Mouse (Mus musculus) ES-E14 (cell line): ENCODE results near the gene Pik3cd. TPM values are rescaled to one million over a fixed set of nuclear protein-coding genes. Genes with fewer than 3 reads are reported as not detected.

ENCODE experiments used
- DNase-seq: peaks from one replicate; pipeline ENCODE4 v3.0.0-alpha.2; 2013; ENCODE audit warnings: low read depth, low spot score
- H3K27ac ChIP-seq: 2 replicates; pipeline ENCODE4 v1.5.1; 2012; ENCODE audit warnings: low read depth, mild to moderate bottlenecking, low read length, moderate library complexity, mixed read lengths; ENCODE audit not compliant: poor library complexity, insufficient read depth, severe bottlenecking
- H3K36me3 ChIP-seq: 2 replicates; pipeline ENCODE4 v1.6.1; 2012; ENCODE audit warnings: mild to moderate bottlenecking, low read length, moderate library complexity, mixed read lengths; ENCODE audit not compliant: control insufficient read depth, poor library complexity, insufficient read depth, severe bottlenecking
- H3K4me1 ChIP-seq, 2 experiments: fragments of 150-350 bp in 1 of 2; sonication (generic) in 1 of 2; 2 replicates each; pipeline ENCODE4 v1.6.1; 2012; ENCODE audit warnings: low read length in 2 of 2, mild to moderate bottlenecking in 1 of 2, mixed read lengths in 1 of 2; ENCODE audit not compliant: control insufficient read depth in 2 of 2, insufficient read depth in 2 of 2, poor library complexity in 1 of 2
- H3K4me3 ChIP-seq, 2 experiments: fragments of 150-350 bp in 1 of 2; sonication (generic) in 1 of 2; 2 replicates each; pipeline ENCODE4 v1.5.1; 2012; ENCODE audit warnings: low read length in 2 of 2, low read depth in 1 of 2, mild to moderate bottlenecking in 1 of 2, mixed read lengths in 1 of 2; ENCODE audit not compliant: insufficient read depth in 1 of 2, poor library complexity in 1 of 2, severe bottlenecking in 1 of 2
- H3K9ac ChIP-seq: 2 replicates; pipeline ENCODE4 v1.6.1; 2012; ENCODE audit warnings: low read depth, mild to moderate bottlenecking, low read length, mixed read lengths; ENCODE audit not compliant: poor library complexity, insufficient read depth, severe bottlenecking
- H3K9me3 ChIP-seq: fragments of 150-350 bp; sonication (generic); 2 replicates; pipeline ENCODE4 v1.6.1; 2012; ENCODE audit warnings: low read depth, mild to moderate bottlenecking, low read length; ENCODE audit not compliant: control insufficient read depth, insufficient read depth
- CHD2 ChIP-seq: IDR thresholded peaks from 2 replicates; pipeline ENCODE4 v1.6.1; 2014; ENCODE audit warnings: mild to moderate bottlenecking, low read depth, low read length, inconsistent platforms
- HCFC1 ChIP-seq: IDR thresholded peaks from 2 replicates; pipeline ENCODE4 v1.6.1; 2012; ENCODE audit warnings: low read length, inconsistent platforms, borderline replicate concordance; ENCODE audit not compliant: insufficient read depth
- MAFK ChIP-seq: IDR thresholded peaks from 2 replicates; pipeline ENCODE4 v1.6.1; 2014; ENCODE audit warnings: mild to moderate bottlenecking, low read depth, low read length, inconsistent platforms; ENCODE audit not compliant: insufficient read depth
- ZC3H11A ChIP-seq: IDR thresholded peaks from 2 replicates; pipeline ENCODE4 v1.6.1; 2012; ENCODE audit warnings: low read depth, mild to moderate bottlenecking, inconsistent platforms, low read length, borderline replicate concordance
- ZNF384 ChIP-seq: IDR thresholded peaks from 2 replicates; pipeline ENCODE4 v1.6.1; 2012; ENCODE audit warnings: low read depth, low read length, inconsistent platforms
- in situ Hi-C, 2 experiments: fragments of 600-800 bp; cut with MboI; formaldehyde crosslinking; loops; one replicate each; pipeline ENCODE4 v1.15.1; 2025; ENCODE audit warnings: low sequenced_read_pairs in 2 of 2, inconsistent platforms in 1 of 2; ENCODE audit not compliant: unreplicated experiment in 2 of 2
- total RNA-seq: library from RNA; depleted of rRNA; stranded (reverse); fragments of 300-350 nt; gene quantifications from 2 replicates; pipeline ENCODE4 v1.2.3, GENCODE M21; 2012

Pik3cd gene
- total RNA-seq, 1 experiment, result 6.4 TPM

DNA sequence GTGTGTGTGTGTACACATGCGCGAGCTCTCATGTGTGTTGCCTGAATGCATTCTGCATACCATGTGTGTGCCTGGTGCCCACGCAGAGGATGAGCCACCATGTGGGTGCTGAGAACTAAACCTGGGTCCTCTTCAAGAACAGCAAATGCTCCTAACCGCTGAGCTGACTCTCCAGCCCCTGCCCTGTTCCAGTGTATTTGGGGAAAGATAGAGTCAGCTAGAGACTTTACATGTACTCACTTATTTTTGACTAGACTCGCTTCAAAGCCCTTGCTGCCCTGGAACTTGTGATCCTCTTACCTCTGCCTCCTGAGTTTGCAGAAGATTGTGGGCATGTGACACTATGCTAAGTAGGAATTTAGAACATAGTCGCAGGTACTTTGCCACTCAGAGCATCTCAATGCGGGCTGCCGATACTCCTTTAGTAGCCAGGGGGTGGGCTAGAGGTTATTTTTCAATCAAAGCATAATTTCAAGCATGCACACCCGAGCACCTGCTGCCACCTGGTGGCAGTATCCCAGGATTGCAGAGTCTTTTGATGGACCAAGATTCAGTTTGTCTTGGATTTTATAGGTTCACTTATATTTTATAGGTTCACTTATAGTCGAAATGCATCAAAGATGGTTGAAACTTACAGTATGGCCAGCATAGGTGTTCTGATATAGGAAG lies 90.9 kb downstream of the Pik3cd start:
- H3K36me3 ChIP-seq, result peaks cover 4% of the 10 kb centered on the region
- no peak overlapping the region for H3K9ac ChIP-seq
- no peaks in the 10 kb centered on the region for H3K9me3 ChIP-seq
- no peak overlapping the region for H3K27ac ChIP-seq
- TF ChIP-seq ZNF384 (no peak), MAFK (no peak), HCFC1 (no peak), CHD2 (no peak), ZC3H11A (no peak)
- in situ Hi-C loops, result no loop called here
- peaks cover 4 to 15% of the 10 kb centered on the region in 2 experiments; a peak in 3 of 4 replicates for H3K4me1 ChIP-seq
- H3K4me3 ChIP-seq, result no peak overlapping the region
- no peak for DNase-seq

DNA sequence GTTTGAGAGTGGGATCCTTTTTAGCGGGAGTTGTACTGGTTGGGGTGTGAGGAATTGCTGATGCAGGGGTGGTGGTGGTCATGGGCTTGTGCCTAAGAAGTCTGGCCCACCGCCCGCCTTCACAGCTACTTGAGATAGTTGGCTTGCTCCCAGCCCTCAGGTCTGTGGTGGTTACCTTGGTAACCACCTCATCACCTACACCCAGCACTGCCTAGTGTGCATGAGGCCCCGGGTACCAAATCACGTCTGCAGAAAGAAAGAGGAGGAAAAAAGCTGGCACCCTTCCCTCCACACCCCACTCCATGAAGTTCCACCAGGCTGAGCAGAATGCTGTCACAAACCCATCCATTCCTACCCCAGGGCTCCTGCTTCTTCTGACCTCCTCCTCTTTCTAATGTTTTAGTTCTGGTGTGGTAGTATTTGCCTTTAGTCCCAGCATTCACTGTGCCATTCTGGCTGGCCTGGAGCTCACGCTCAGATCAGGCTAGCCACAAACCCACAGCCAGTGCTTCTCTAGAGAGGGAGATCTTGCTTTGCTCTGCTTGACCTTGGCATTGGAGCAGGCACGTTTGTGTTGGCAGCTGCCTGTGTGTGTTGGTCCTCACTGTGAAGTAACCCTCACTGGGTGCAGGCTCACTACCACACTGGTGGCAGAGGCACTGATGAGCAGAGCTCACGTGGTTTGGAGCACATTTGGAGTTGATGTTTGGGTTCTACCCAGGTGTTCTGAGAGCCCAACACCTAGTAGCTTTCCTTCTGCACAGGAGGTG lies 92.9 kb downstream of the Pik3cd start:
- Histone ChIP-seq H3K36me3 (peaks cover 2% of the 10 kb centered on the region; the same call in 1 of the 2 replicates), H3K4me3 (no peak overlapping the region), H3K9ac (no peak overlapping the region), H3K9me3 (no peaks in the 10 kb centered on the region), H3K4me1 (peaks cover 6 to 23% of the 10 kb centered on the region in 2 experiments), H3K27ac (no peak overlapping the region)
- in situ Hi-C loops, result no loop called here
- no peak for DNase-seq
- TF ChIP-seq MAFK (no peak), ZNF384 (no peak), HCFC1 (no peak), CHD2 (no peak), ZC3H11A (no peak)

DNA sequence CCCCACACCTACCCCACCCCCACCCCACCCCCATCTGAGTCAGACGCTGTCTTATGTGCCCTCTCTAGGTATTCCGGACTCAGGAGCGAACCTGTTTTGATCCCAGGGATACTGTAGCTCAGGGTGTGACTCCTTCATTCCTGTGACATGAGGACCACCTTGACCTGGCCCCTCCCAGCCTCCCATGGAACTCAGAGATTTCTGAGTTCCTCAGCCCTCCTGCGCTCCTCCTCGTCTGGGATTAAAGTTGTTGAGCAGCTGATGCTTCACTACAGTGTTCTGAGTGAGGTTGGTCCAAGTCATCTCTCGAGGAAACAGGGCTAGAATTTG lies 94.1 kb downstream of the Pik3cd start:
- in situ Hi-C loops, result no loop called here
- H3K36me3 ChIP-seq, result no peaks in the 10 kb centered on the region
- H3K9me3 ChIP-seq, result no peaks in the 10 kb centered on the region
- H3K4me1 ChIP-seq, result peaks cover 6 to 23% of the 10 kb centered on the region in 2 experiments
- no peak overlapping the region for H3K4me3 ChIP-seq
- no peak for DNase-seq
- TF ChIP-seq ZC3H11A (no peak), HCFC1 (no peak), ZNF384 (no peak), MAFK (no peak), CHD2 (no peak)
- peak overlapping the region; percentile 26; the same call in 1 of the 2 replicates for H3K27ac ChIP-seq
- H3K9ac ChIP-seq, result 0 out of 2 replicates have a peak overlapping the region, but pooled peaks have one; percentile 3

DNA sequence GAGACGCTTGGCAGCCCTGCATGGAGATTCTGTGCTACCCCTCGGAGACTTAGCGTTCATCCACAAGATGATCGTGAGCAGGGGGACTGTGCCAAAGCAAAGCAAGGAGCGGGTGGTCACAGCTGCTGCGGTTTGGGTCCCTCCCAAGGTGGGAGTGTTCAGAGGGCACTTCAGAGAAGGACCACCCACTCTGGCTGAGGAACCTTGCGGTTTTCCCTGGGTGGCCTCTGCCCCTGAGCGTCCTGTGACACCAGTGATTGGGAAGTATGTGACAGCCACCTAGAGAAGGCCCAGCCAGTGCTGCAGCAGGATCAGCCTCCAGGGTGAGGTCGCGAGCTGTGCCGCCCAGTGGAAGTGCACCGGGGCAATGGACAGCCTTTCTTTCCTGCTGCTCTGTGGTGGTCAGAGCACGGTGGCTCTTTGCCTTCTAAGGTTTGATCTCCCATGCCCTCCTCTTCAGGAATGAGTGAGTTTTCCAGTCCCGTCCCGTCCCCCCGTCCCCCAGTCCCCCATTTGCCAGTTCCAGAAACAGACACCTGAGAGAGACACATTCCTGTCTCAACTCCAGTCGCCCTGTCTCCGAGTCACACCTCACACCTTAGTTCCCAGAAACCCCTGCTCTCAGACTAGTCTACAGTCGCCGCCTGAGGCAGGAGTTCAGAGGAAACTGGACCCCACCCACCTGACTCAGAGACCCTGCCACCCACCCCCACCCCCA lies 94.6 kb downstream of the Pik3cd start:
- TF ChIP-seq ZNF384 (no peak), ZC3H11A (no peak), MAFK (no peak), HCFC1 (no peak), CHD2 (no peak)
- peaks cover 6 to 27% of the 10 kb centered on the region in 2 experiments for H3K4me1 ChIP-seq
- H3K9ac ChIP-seq, result peak overlapping the region; percentile 49
- no peak for DNase-seq
- in situ Hi-C loops, result no loop called here
- peak overlapping the region; percentile 59 for H3K27ac ChIP-seq
- no peaks in the 10 kb centered on the region for H3K36me3 ChIP-seq
- H3K4me3 ChIP-seq, result peak overlapping the region; percentile 36 to 53
- H3K9me3 ChIP-seq, result no peaks in the 10 kb centered on the region
